Mouse (Mus musculus) brain, embryonic 14.5 days (tissue): Measurements from ENCODE around the gene Baz2a. TPM values are rescaled to one million over a fixed set of nuclear protein-coding genes. Genes with fewer than 3 reads are reported as not detected.
"Not testable (repeated sequence)": the region's sequence is repeated elsewhere in the genome, so short reads cannot be mapped to it uniquely, and the experiment has no call there.

Experiments used
- DNase-seq: peaks from one replicate; pipeline ENCODE4 v3.0.0-alpha.2; 2011; ENCODE audit warnings: low read depth
- CTCF ChIP-seq: fragments of 200-500 bp; IDR thresholded peaks from 2 replicates; pipeline ENCODE4 v1.5.1; 2012; ENCODE audit warnings: inconsistent platforms, mild to moderate bottlenecking, moderate library complexity, borderline replicate concordance; ENCODE audit not compliant: insufficient read depth, insufficient read length; ENCODE audit errors: extremely low read depth
- POLR2A ChIP-seq: fragments of 200-500 bp; IDR thresholded peaks from 2 replicates; pipeline ENCODE4 v1.6.1; 2012; ENCODE audit warnings: mild to moderate bottlenecking, inconsistent platforms, borderline replicate concordance; ENCODE audit not compliant: poor library complexity, insufficient read depth, insufficient read length, severe bottlenecking; ENCODE audit errors: extremely low read depth
- polyA plus RNA-seq: library from polyadenylated mRNA; depleted of rRNA; stranded (reverse); fragments of >200 nt; gene quantifications from 2 replicates; pipeline ENCODE4 v1.2.3, GENCODE M21; 2012; rRNA removed

Gene Baz2a
- polyA plus RNA-seq: 32.2 and 33.1 TPM in 2 replicates

GRCm38 (mm10) chr10:128091564-128092505 is at the start of gene Baz2a:
Baz2a (plus strand) TSS chr10:128091577.
- no peak for TF ChIP-seq POLR2A
- no peak for TF ChIP-seq CTCF
- peak; percentile 45 for DNase-seq

GRCm38 (mm10) chr10:128041636-128042035 is 49.7 kb upstream of the Baz2a start:
- no peak for DNase-seq
- TF ChIP-seq POLR2A (no peak), CTCF (no peak)

DNA sequence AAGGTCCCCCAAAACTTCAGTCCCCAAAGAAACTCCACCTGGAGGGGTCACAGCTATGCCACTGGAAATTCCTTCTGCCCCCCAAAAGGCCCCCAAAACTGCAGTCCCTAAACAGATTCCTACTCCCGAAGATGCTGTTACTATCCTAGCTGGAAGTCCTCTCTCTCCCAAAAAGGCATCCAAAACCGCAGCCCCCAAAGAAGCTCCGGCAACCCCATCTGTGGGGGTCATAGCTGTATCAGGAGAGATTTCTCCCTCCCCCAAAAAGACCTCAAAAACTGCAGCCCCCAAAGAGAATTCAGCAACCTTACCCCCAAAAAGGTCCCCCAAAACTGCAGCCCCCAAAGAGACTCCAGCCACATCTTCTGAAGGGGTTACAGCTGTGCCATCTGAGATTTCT is 48.9 kb upstream of the Baz2a start:
- no peak for TF ChIP-seq CTCF
- TF ChIP-seq POLR2A: no peak
- no peak for DNase-seq

GRCm38 (mm10) chr10:128043041-128043835 is 48.1 kb upstream of the Baz2a start:
- no peak for DNase-seq
- no peak for TF ChIP-seq CTCF

DNA sequence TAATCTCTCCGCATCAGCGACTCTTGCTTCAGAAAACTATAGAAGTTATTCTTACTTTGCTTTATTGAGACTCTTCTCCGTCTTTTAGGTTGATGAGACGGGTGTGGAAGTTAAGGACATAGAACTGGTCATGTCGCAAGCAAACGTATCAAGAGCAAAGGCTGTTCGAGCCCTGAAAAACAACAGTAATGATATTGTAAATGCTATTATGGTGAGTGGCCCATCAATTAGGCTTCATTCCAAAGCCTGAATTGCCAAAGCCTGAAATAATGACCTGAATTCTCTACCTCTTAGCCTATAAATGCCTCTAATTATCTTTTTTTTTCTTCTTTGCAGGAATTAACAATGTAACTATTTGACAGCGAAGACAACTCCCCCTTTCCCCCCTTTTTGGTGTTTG is 43.2 kb upstream of the Baz2a start:
- no peak for DNase-seq
- TF ChIP-seq CTCF (no peak), POLR2A (no peak)

DNA sequence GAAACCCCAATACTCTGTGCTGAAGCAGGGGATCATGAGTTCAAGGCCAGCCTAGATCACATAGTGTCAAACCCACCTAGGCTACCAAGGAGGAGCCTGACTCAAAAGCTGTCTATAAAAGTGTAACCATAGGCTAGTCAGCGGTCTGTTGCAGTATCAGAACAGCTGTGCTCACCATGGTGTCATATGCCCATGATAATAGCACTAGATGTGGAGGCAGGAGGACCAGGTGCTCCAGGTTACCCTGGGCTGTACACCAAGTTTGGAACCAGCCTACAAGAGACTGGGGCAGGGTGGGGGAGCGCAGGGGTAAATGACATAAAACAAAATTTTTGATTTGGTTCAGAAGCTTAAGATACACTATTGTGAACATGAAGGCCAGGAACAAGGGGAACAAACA is 41.6 kb upstream of the Baz2a start:
- TF ChIP-seq POLR2A: no peak
- DNase-seq: no peak

DNA sequence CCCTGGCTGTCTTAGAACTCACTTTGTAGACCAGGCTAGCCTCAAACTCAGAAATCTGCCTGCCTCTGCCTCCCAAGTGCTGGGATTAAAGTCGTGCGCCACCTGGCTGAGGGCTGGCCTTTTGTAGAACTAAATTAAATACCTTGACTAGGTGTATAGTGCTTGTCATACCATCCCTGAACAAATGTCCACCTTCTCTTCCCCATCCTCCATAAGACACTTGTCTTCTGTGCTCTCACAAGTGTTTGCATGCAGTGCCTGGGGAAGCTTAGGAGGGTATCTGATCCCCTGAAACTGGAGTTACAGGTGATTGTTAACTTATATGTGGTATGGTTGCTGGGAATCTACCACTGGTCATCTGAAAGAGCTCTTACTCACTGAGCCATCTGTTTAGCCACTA is 41.0 kb upstream of the Baz2a start:
- no peak for TF ChIP-seq CTCF
- TF ChIP-seq POLR2A: no peak

GRCm38 (mm10) chr10:128051589-128051988 is 39.8 kb upstream of the Baz2a start:
- DNase-seq: no peak
- no peak for TF ChIP-seq POLR2A
- no peak for TF ChIP-seq CTCF

More for the DNA sequence above, 41.0 kb upstream of the Baz2a start:
- no peak for DNase-seq

DNA sequence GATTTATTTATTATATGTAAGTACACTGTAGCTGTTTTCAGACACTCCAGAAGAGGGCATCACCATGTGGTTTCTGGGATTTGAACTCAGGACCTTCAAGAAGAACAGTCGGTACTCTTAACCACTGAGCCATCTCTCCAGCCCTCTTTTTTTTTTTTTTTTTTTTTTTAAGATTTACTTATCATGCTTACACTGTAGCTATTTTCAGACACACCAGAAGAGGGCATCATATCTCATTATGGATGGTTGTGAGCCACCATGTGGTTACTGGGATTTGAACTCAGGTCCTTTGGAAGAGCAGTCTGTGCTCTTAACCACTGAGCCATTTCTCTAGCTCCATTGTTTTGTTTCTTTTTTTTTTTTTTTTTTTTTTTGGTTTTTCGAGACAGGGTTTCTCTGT is 39.2 kb upstream of the Baz2a start:
- DNase-seq: not testable (repeated sequence)

DNA sequence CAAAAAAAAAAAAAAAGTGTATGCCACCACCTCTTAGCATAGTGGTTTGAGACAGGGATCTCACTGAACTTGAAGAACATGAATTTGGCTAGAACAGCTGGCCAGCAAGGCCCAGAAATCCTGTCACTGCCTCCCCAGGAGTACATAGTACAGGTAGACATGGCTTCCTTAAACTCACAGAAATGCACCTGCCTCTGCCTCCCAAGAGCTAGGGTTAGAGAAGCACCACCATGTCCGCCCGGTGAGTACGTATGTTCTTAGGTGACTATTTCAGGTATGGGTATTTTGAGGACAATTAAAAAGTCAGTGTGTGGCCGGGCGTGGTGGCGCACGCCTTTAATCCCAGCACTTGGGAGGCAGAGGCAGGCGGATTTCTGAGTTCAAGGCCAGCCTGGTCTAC is 38.4 kb upstream of the Baz2a start:
- TF ChIP-seq POLR2A (no peak), CTCF (no peak)

DNA sequence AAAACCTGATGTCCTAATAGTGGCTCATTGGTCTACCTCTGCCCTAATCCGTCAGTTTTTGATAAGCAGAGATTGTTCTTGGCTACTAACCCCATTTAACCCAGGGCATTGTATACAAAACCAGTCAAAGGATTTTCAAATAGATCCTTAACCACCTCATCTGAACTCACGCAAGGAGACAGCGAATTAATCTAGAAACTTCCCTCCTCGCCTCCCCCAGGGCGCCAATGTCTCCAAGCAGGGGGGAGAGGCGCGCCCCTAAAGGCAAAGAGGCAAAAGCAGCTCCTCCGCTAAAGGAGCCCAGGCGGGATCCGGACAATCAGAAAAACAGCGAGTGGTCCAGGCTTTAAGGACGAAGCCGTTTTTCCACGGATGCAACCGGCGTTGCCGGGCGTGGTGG is 33.2 kb upstream of the Baz2a start:
- TF ChIP-seq CTCF (no peak), POLR2A (no peak)
- no peak for DNase-seq

More for the DNA sequence above, 38.4 kb upstream of the Baz2a start:
- DNase-seq: no peak

- TF ChIP-seq POLR2A (peak; percentile 40; the same call in 1 of the 2 replicates), CTCF (no peak)
- DNase-seq: peak; percentile 99
These were observed 32.7 kb upstream of the Baz2a start, which contains the start of gene Ptges3 for GRCm38 (mm10) chr10:128058601-128059151. Ptges3 (plus strand) TSS chr10:128058954.
